Mouse (Mus musculus) retina, postnatal 1 day (tissue): ENCODE results near the gene Zzef1.
"Not testable (repeated sequence)": the region's sequence is repeated elsewhere in the genome, so short reads cannot be mapped to it uniquely, and the experiment has no call there.

ENCODE experiments used
- DNase-seq: peaks from one replicate; pipeline ENCODE4 v3.0.0-alpha.2; 2012

Gene Zzef1

GRCm38 (mm10) chr11:72795455-72796295 is at the start of gene Zzef1, which contains the start of gene Cyb5d2:
Gene Zzef1 (plus strand): TSS chr11:72796226.
Gene Cyb5d2 (minus strand): TSS chr11:72796142.
- peak; percentile 99 for DNase-seq

GRCm38 (mm10) chr11:72751956-72752355 is 44.1 kb upstream of the Zzef1 start:
- DNase-seq: peak; percentile 9

- no peak for DNase-seq
These were observed 37.7 kb upstream of the Zzef1 start for GRCm38 (mm10) chr11:72758316-72758715.

GRCm38 (mm10) chr11:72759581-72759980 is 36.4 kb upstream of the Zzef1 start:
- no peak for DNase-seq

GRCm38 (mm10) chr11:72760781-72761180 is 35.2 kb upstream of the Zzef1 start:
- no peak for DNase-seq

GRCm38 (mm10) chr11:72764270-72764669 is 31.8 kb upstream of the Zzef1 start:
- DNase-seq: no peak

- no peak for DNase-seq
These were observed 28.3 kb upstream of the Zzef1 start for GRCm38 (mm10) chr11:72767716-72768115.

GRCm38 (mm10) chr11:72769061-72769460 is 27.0 kb upstream of the Zzef1 start:
- DNase-seq: no peak

- DNase-seq: no peak
These were observed 25.7 kb upstream of the Zzef1 start for GRCm38 (mm10) chr11:72770324-72770723.

GRCm38 (mm10) chr11:72770816-72771215 is 25.2 kb upstream of the Zzef1 start:
- no peak for DNase-seq

GRCm38 (mm10) chr11:72771461-72771860 is 24.6 kb upstream of the Zzef1 start:
- DNase-seq: peak; percentile 5

- DNase-seq: not testable (repeated sequence)
These were observed 23.4 kb upstream of the Zzef1 start for GRCm38 (mm10) chr11:72772611-72773010.

- DNase-seq: no peak
These were observed 17.1 kb upstream of the Zzef1 start for GRCm38 (mm10) chr11:72778957-72779356.

- DNase-seq: no peak
These were observed 13.9 kb upstream of the Zzef1 start for GRCm38 (mm10) chr11:72782103-72782502.

- no peak for DNase-seq
These were observed 13.5 kb upstream of the Zzef1 start for GRCm38 (mm10) chr11:72782503-72782902.

GRCm38 (mm10) chr11:72792033-72792432 is 4.0 kb upstream of the Zzef1 start:
- DNase-seq: no peak

GRCm38 (mm10) chr11:72795149-72795454 is 924 bp upstream of the Zzef1 start:
- DNase-seq: no peak

- no peak for DNase-seq
These were observed 266 bp downstream of the Zzef1 start for GRCm38 (mm10) chr11:72796296-72796687.

GRCm38 (mm10) chr11:72796773-72797338 is 830 bp downstream of the Zzef1 start:
- DNase-seq: no peak

GRCm38 (mm10) chr11:72798112-72798511 is 2.1 kb downstream of the Zzef1 start:
- DNase-seq: no peak

- no peak for DNase-seq
These were observed 5.2 kb downstream of the Zzef1 start for GRCm38 (mm10) chr11:72801182-72801581.

- no peak for DNase-seq
These were observed 7.0 kb downstream of the Zzef1 start for GRCm38 (mm10) chr11:72803038-72803437.

GRCm38 (mm10) chr11:72804586-72804985 is 8.6 kb downstream of the Zzef1 start:
- DNase-seq: no peak

GRCm38 (mm10) chr11:72805232-72805631 is 9.2 kb downstream of the Zzef1 start:
- DNase-seq: no peak

GRCm38 (mm10) chr11:72806556-72806955 is 10.5 kb downstream of the Zzef1 start:
- no peak for DNase-seq
